Mouse (Mus musculus) heart, embryonic 12.5 days (tissue): Measurements from ENCODE around the gene Kctd6. TPM values are rescaled to one million over a fixed set of nuclear protein-coding genes. Genes with fewer than 3 reads are reported as not detected.

Source experiments
- ATAC-seq: fragments of 200-750 bp; cut with Nextera tagmentation; 2 replicates; pipeline ENCODE4 v1.8.0; 2017; ENCODE audit warnings: moderate TSS enrichment, moderate library complexity; ENCODE audit not compliant: insufficient number of reproducible peaks, low FRiP score
- H3K27ac ChIP-seq: fragments of 300-500 bp; sonication (generic); 2 replicates; pipeline ENCODE4 v1.5.1; 2016; ENCODE audit warnings: mild to moderate bottlenecking, moderate library complexity; ENCODE audit not compliant: poor library complexity, severe bottlenecking
- H3K27me3 ChIP-seq: fragments of 300-500 bp; sonication (generic); replicated peaks from 2 replicates; pipeline ENCODE4 v1.6.1; 2016; ENCODE audit warnings: mild to moderate bottlenecking, moderate library complexity
- H3K36me3 ChIP-seq: fragments of 300-500 bp; sonication (generic); 2 replicates; pipeline ENCODE4 v1.6.1; 2016; ENCODE audit warnings: mild to moderate bottlenecking, moderate library complexity
- H3K4me1 ChIP-seq: fragments of 300-500 bp; sonication (generic); replicated peaks from 2 replicates; pipeline ENCODE4 v1.6.1; 2016; ENCODE audit warnings: mild to moderate bottlenecking
- H3K4me2 ChIP-seq: fragments of 300-500 bp; sonication (generic); 2 replicates; pipeline ENCODE4 v1.6.1; 2016; ENCODE audit warnings: mild to moderate bottlenecking, moderate library complexity
- H3K4me3 ChIP-seq: fragments of 300-500 bp; sonication (generic); 2 replicates; pipeline ENCODE4 v1.5.1; 2016; ENCODE audit warnings: mild to moderate bottlenecking
- H3K9ac ChIP-seq: fragments of 300-500 bp; sonication (generic); 2 replicates; pipeline ENCODE4 v1.6.1; 2016; ENCODE audit warnings: mild to moderate bottlenecking, moderate library complexity
- H3K9me3 ChIP-seq: fragments of 300-500 bp; sonication (generic); replicated peaks from 2 replicates; pipeline ENCODE4 v1.6.1; 2016; ENCODE audit warnings: mild to moderate bottlenecking, moderate library complexity
- WGBS: fragments of 180-500 bp; shearing (Covaris S2); methylation state at CpG from one replicate; pipeline ENCODE4 v1.1.7; 2016; 5-methylcytosine and 5-hydroxymethylcytosine counted together
- polyA plus RNA-seq: library from polyadenylated mRNA; unstranded; fragments of >200 nt; fragmentation: Nextera tagmentation; extraction: Ambion mirVana; gene quantifications from 2 replicates; pipeline ENCODE4 v1.2.1, GENCODE M21; 2016

Kctd6 gene
- polyA plus RNA-seq, 1 experiment from 2014 or later: 10.9 TPM

DNA sequence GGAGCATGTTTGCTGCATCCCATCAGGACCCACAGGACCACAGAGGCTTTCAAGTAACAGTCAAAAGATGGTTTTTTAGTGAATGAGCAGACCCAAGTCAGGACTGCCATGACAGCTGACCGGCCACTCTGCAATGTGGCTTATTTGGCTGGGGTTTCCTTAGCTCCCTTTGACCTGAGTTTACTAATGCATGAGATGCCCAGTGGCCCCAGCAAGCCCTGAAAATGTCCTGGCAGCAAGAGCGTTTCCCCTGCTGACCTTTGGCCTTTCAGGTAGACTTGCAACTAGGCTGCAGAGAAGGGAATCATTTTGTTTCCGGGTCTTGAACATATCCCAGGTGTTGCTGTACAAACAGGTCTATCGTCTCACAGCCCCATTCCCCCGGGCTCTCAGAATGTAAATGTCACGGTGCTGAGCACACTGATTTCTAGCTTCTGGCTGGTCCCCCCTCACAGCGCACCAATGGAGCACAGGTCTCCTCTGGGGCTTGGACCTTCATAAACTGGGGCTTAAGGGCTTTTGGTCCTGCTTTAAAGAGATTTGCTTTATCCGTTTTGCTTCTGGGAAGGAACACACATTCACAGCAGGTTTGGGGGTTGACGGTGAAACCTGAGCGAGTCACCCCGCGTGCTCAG lies 22.5 kb upstream of the Kctd6 start:
- H3K4me1 ChIP-seq: no peaks in the 10 kb centered on the region

DNA sequence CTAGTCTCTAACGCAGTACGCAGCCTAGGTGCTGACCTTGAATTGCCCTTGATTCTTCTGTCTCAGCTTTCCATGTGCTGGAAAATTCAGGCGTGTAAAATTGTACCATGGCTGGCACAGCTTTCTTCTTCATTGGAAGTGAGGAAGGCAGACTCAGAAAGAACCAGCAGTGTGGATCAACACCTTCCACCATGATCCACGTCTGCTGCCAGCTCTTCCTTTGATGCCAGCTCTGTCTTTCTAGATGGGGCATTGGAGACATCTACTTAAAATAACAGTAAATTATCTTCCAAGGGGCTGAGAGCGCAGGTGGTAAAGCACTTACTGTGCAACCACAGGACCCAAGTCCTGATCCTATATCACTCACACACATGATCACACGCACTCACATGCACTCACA lies 21.2 kb upstream of the Kctd6 start:
- no peak overlapping the region for H3K27ac ChIP-seq
- 83% methylated on average over 6 of the region's 6 CpGs for WGBS
- H3K9me3 ChIP-seq: no peaks in the 10 kb centered on the region
- H3K27me3 ChIP-seq: no peaks in the 10 kb centered on the region
- no peak overlapping the region for H3K4me2 ChIP-seq
- ATAC-seq: no peak
- no peak overlapping the region for H3K9ac ChIP-seq
- H3K36me3 ChIP-seq: no peaks in the 10 kb centered on the region
- H3K4me1 ChIP-seq: no peaks in the 10 kb centered on the region
- no peak overlapping the region for H3K4me3 ChIP-seq

More for the DNA sequence above, 22.5 kb upstream of the Kctd6 start:
- Histone ChIP-seq H3K9ac (no peak overlapping the region), H3K36me3 (no peaks in the 10 kb centered on the region), H3K9me3 (no peaks in the 10 kb centered on the region), H3K27me3 (no peaks in the 10 kb centered on the region), H3K4me3 (no peak overlapping the region), H3K4me2 (no peak overlapping the region), H3K27ac (no peak overlapping the region)
- WGBS: 65% methylated on average over 12 of the region's 12 CpGs
- ATAC-seq: no peak

DNA sequence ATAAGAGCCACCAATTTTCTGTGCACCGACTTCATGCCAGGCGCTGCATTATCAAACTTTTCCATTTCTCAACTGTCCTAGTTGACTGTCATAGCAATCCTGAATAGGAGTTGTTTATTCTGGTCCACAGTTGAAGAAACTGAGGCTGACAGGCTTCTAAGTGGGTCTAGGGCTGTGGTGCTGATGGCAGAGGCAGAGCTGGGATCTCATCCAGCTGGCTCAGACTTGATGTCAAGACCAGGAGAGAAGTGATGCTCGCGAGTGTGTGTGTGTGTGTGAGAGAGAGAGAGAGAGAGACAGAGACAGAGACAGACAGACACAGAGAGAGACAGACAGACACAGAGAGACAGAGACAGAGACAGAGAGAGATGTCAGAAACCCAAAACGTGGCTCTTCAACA lies 13.2 kb upstream of the Kctd6 start:
- Histone ChIP-seq H3K27ac (no peak overlapping the region), H3K27me3 (no peaks in the 10 kb centered on the region), H3K9me3 (no peaks in the 10 kb centered on the region), H3K4me2 (no peak overlapping the region), H3K36me3 (no peaks in the 10 kb centered on the region), H3K4me1 (peaks cover 1% of the 10 kb centered on the region), H3K9ac (no peak overlapping the region), H3K4me3 (no peak overlapping the region)
- no peak for ATAC-seq
- WGBS: 65% methylated on average over 5 of the region's 5 CpGs

DNA sequence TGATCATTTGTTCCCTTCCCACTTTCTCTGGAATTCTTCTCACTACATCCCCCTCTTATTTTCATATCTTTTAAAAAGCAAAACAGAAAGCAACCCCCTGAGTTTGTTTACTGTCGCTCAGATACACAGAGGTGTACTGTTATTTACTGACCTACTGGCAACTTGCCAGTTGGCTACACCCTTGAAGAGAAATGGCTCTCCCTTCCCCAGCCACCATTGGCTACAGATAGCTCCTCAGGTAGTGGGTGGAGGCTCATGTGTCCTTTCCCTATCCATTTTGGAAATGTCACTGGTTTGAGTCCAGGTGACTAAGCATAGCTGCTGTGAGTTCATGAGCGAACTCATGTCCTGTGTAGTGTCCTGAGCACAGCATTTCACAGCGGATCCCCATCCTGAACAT lies 12.2 kb upstream of the Kctd6 start:
- ATAC-seq: no peak
- peaks cover 11% of the 10 kb centered on the region for H3K4me1 ChIP-seq
- no peak overlapping the region for H3K9ac ChIP-seq
- no peak overlapping the region for H3K4me2 ChIP-seq
- H3K4me3 ChIP-seq: no peak overlapping the region
- no peaks in the 10 kb centered on the region for H3K36me3 ChIP-seq
- H3K27ac ChIP-seq: no peak overlapping the region
- no peaks in the 10 kb centered on the region for H3K9me3 ChIP-seq
- 71% methylated on average over 3 of the region's 3 CpGs for WGBS
- no peaks in the 10 kb centered on the region for H3K27me3 ChIP-seq

DNA sequence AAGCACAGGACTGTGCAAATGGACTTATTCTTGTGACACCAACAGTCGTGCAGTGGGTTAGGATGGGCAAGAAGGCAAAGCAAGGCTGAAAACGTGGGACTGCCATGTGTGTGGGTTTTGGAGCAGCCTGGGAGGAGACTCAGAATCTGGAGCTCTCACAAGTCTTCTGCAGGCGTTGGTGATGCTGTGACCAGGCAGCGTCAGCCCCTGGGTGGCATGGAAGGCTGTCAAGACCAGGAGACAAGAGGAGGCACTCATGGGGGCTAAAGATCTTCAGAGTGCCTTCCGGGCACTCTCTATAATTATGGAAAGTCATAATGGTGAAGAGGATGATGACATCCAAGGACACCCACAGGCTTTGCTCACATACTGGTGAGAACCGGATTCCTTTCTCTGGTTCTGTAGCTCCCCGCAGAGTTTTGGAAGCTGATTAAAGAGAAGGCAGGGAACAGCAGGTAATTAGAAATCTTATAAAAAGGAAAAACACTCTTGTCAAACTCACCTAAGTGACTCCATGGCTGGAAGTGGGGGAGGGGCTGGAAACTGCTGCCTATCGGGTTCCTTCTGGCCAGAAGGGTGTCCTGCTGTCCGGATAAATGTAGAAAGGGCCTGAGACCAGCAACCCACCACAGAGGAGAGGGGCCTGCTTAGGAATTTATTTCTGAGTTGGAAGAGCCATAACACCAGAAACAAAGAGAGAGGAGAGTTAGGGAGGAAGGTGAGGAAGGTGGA lies 7.6 kb upstream of the Kctd6 start:
- Histone ChIP-seq H3K4me1 (peaks cover 25% of the 10 kb centered on the region), H3K9me3 (no peaks in the 10 kb centered on the region), H3K27me3 (no peaks in the 10 kb centered on the region), H3K27ac (no peak overlapping the region), H3K4me2 (no peak overlapping the region), H3K36me3 (no peaks in the 10 kb centered on the region), H3K9ac (no peak overlapping the region), H3K4me3 (no peak overlapping the region)
- WGBS: 37% methylated on average over 9 of the region's 9 CpGs
- 0 out of 2 replicates have a peak, but pooled peaks have one; percentile 22 for ATAC-seq

DNA sequence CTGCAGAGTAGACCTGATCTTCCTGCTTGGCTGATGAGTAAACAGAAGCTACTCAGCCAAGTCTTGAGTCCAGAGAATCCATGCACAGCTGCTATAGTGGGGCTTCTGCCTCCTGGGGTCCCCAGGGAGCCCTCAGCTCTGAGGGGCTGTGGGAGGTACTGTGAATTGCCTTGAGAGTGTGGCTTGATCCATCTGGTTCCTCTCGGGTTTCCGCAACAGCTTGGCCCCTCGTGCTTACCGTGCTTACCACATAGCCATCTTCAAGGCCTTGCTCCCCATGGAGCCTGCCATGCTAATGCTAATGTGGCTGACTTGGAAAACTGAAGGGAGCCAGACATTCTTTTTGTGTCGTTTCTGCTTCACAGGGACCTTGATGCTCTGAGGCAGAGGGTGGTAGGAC lies 6.8 kb upstream of the Kctd6 start:
- Histone ChIP-seq H3K9me3 (no peaks in the 10 kb centered on the region), H3K27me3 (no peaks in the 10 kb centered on the region), H3K4me1 (peaks cover 25% of the 10 kb centered on the region), H3K36me3 (no peaks in the 10 kb centered on the region), H3K4me2 (no peak overlapping the region), H3K4me3 (no peak overlapping the region), H3K9ac (no peak overlapping the region), H3K27ac (no peak overlapping the region)
- no peak for ATAC-seq
- whole genome bisulfite sequencing: 37% methylated on average over 5 of the region's 5 CpGs

DNA sequence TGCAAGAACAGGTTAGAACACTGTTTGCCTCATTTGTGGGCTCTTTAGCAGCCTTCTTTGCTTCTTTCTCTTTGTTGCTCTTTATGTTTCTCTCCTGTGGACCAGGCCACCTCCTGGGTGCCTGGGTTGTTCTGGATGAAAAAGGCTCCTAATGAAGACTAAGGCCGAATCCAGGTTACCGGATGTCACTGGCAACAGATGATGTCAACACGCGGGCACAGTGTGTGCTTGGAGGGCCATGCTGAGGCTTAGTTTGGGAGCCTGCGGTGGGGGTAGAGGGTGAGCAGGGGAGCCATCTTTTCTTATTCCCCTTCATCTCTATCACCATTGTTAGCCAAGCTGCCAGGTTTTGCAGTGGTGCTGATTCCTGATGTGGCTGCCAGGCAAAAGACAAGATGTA lies 6.4 kb upstream of the Kctd6 start:
- Histone ChIP-seq H3K4me2 (no peak overlapping the region), H3K36me3 (no peaks in the 10 kb centered on the region), H3K27me3 (no peaks in the 10 kb centered on the region), H3K4me3 (no peak overlapping the region), H3K9me3 (no peaks in the 10 kb centered on the region), H3K4me1 (peaks cover 25% of the 10 kb centered on the region), H3K9ac (no peak overlapping the region), H3K27ac (no peak overlapping the region)
- WGBS: 77% methylated on average over 5 of the region's 5 CpGs
- ATAC-seq: no peak

DNA sequence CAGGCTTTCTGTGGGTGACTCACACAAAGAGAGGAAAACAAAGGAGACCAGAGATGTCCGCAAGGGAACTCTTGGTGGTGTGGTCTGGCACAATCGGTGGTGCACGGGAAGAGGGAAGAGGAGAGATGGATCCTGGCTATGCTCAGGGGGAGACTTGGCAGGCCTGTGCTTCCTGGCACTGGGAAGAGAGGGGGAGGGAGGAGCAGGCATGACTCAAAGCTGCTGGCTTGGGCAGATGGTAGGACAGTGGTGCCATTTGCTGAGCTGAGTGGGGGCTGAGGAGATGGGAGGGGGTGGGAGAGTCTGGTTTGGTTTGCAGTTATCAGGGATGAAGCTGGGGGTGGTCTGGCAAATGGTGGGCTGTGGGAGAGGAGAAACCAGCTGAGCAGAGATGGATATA lies 5.1 kb upstream of the Kctd6 start:
- no peak for ATAC-seq
- Histone ChIP-seq H3K4me3 (no peak overlapping the region), H3K36me3 (no peaks in the 10 kb centered on the region), H3K4me2 (no peak overlapping the region), H3K27ac (no peak overlapping the region; the same call in 1 of the 2 replicates), H3K9ac (no peak overlapping the region), H3K4me1 (peaks cover 25% of the 10 kb centered on the region), H3K27me3 (no peaks in the 10 kb centered on the region), H3K9me3 (no peaks in the 10 kb centered on the region)
- WGBS: 46% methylated on average over 3 of the region's 3 CpGs

DNA sequence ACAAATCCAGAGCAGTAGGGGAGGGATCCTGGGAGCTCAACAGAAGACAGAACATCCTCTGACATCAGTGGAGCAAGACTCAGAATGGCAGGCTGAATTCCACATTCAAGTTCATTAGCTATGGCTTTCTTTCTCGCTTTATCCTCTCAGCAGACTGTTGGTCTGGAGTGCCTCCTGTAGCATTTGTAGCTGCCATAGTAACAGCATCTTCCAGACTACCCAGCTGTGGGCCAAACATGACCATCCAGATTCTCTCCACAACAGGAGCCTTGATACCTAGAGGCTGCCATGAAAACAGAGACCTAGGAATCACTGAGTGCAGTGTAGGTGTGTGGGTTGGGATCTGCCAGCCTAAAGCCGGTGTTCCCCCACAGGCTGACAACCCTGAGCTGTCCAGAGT lies 4.0 kb upstream of the Kctd6 start:
- Histone ChIP-seq H3K9me3 (no peaks in the 10 kb centered on the region), H3K36me3 (no peaks in the 10 kb centered on the region), H3K4me2 (no peak overlapping the region), H3K4me3 (no peak overlapping the region), H3K27ac (no peak overlapping the region), H3K27me3 (no peaks in the 10 kb centered on the region), H3K9ac (no peak overlapping the region), H3K4me1 (peaks cover 28% of the 10 kb centered on the region)
- ATAC-seq: no peak
- WGBS: 86% methylated on average over 2 of the region's 2 CpGs

DNA sequence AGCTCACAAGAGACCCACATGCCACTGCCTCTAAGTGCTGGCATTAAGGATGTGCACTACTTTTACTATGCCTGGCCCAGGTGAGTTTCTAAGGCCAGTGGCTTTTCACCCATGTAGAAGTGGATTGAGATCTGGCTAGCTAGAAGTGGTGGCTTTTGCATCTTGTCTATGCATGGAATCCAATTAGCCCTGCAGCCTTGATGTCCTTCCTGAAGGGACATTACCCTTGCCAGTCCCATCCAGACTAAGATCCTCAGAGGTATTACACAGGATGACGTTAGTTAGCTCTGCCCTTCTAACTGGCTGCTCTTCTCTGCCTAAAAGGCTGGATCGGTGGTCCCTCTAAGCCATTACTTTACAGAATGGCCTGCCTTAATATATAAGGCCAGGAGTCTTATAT lies 944 bp upstream of the Kctd6 start:
- Histone ChIP-seq H3K27ac (no peak overlapping the region), H3K9me3 (no peaks in the 10 kb centered on the region), H3K36me3 (no peaks in the 10 kb centered on the region), H3K27me3 (no peaks in the 10 kb centered on the region; the same call in 1 of the 2 replicates), H3K4me3 (no peak overlapping the region), H3K4me2 (no peak overlapping the region), H3K9ac (no peak overlapping the region), H3K4me1 (peaks cover 28% of the 10 kb centered on the region)
- 79% methylated on average over 2 of the region's 2 CpGs for WGBS
- no peak for ATAC-seq

DNA sequence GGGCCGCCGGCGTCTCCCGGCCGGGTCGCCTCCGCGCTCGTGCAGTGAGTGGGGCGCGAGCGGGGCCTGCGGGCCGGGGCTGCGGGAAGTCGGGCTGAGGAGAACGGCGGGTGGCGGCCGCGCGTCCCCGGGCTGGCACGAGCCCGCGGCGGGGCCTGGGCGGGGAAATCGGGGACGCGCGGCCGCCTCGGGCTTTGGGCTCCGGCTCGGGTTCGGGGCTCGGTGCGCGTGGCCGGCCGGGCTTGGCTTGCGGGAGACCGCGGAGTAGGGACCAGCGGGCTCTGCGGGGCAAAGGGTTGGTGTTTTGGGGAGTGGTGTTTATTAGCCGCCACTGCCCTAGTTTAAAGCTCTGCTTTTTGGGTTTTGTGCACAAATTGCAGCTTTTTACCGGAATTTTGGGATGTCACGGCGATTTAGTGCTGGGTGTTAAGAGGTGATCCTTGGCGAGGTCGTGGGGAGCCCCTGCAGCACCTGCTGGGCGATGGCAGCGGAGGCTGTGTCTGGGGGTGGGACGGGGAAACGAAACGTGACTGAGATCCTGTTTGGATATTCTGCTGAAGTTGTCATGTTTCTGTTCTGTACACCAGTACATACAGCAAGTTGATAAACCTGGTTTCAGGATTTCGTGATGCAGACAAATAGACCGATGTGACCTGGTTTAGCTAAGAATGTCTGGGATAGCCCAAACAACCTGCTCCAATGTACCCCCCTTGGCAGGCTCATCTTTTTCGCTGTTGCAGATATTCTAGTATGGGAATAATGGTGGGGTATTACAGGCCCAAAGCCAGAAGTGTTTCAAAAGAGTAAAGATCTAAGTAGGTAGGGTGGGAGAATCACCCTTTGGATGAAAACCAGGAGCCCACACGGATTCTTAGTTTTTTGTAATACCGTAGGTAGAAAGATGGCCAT lies 613 bp downstream of the Kctd6 start:
- Histone ChIP-seq H3K27ac (peak overlapping the region; percentile 92), H3K4me2 (peak overlapping the region; percentile 93), H3K36me3 (no peaks in the 10 kb centered on the region), H3K4me3 (peak overlapping the region; percentile 74), H3K4me1 (peaks cover 25% of the 10 kb centered on the region), H3K27me3 (no peaks in the 10 kb centered on the region; the same call in 1 of the 2 replicates), H3K9ac (peak overlapping the region; percentile 89), H3K9me3 (no peaks in the 10 kb centered on the region)
- peak; percentile 76 for ATAC-seq
- 3% methylated on average over 62 of the region's 63 CpGs for WGBS
